25 mouse cellular contexts compared by ENCODE assay signal in genomic region chr15:89351302-89351701, GRCm38 (mm10). TPM values are rescaled to one million over a fixed set of nuclear protein-coding genes. Genes with fewer than 3 reads are reported as not detected.
DNase-seq lines count a peak whose midpoint lies in the region; ATAC-seq and TF ChIP-seq lines count a peak whose summit lies in the region.
"Had no signal": no experiment of that assay in that cellular context is flagged by ENCODE, and none has a peak within 500 bp of the region (broad histone marks: within the 10 kb centered on the region; RNA-seq: fewer than 3 reads in every experiment).

No protein-coding gene starts in this region.

- no peak for ATAC-seq in forebrain, embryonic 11.5 days (replicated peaks; ENCODE audit: low FRiP score)
- ATAC-seq in forebrain, embryonic 13.5 days: no peak
- no peak for ATAC-seq in heart, embryonic 12.5 days (ENCODE audit: insufficient number of reproducible peaks, low FRiP score)
- ATAC-seq in liver, postnatal 0 days: no peak
- ATAC-seq in liver, embryonic 12.5 days: no peak
- ATAC-seq: CD4-positive, CD25-positive, alpha-beta regulatory T cell, adult 4 months; forebrain, embryonic 15.5 days; hindbrain, postnatal 0 days had no signal

- no peaks in the 10 kb centered on the region for H3K27me3 ChIP-seq in forebrain, embryonic 11.5 days (ENCODE audit: control insufficient read depth, insufficient read depth, low read length)
- no peaks in the 10 kb centered on the region for H3K27me3 ChIP-seq in forebrain, embryonic 13.5 days
- no peaks in the 10 kb centered on the region for H3K27me3 ChIP-seq in heart, embryonic 12.5 days (replicated peaks)
- H3K27me3 ChIP-seq in liver, postnatal 0 days (ENCODE audit: insufficient read depth, low read length): no peaks in the 10 kb centered on the region
- H3K27me3 ChIP-seq in liver, embryonic 12.5 days (replicated peaks): no peaks in the 10 kb centered on the region
- H3K27me3 ChIP-seq: forebrain, embryonic 15.5 days; hindbrain, embryonic 13.5 days had no signal

- H3K27ac ChIP-seq in forebrain, embryonic 11.5 days (ENCODE audit: low read depth, low read length): no peak overlapping the region
- H3K27ac ChIP-seq in forebrain, embryonic 13.5 days: no peak overlapping the region
- H3K27ac ChIP-seq in heart, embryonic 12.5 days (ENCODE audit: poor library complexity, severe bottlenecking): 0 out of 2 replicates have a peak overlapping the region, but pooled peaks have one; percentile 10
- H3K27ac ChIP-seq in liver, postnatal 0 days (ENCODE audit: low read depth): no peak overlapping the region
- no peak overlapping the region for H3K27ac ChIP-seq in liver, embryonic 12.5 days
- no peak overlapping the region for H3K27ac ChIP-seq in ES-E14 (ENCODE audit: insufficient read depth, low read depth, low read length, poor library complexity, severe bottlenecking)
- H3K27ac ChIP-seq: embryonic facial prominence, embryonic 10.5 days; forebrain, embryonic 15.5 days; hindbrain, embryonic 13.5 days; hindbrain, postnatal 0 days had no signal

- TF ChIP-seq CTCF in liver, postnatal 0 days (IDR thresholded peaks at IDR 0.05; ENCODE audit: low read depth): no peak

- no peak overlapping the region for H3K4me3 ChIP-seq in forebrain, embryonic 11.5 days (ENCODE audit: low read depth, low read length)
- H3K4me3 ChIP-seq in forebrain, embryonic 13.5 days: no peak overlapping the region
- H3K4me3 ChIP-seq in heart, embryonic 12.5 days: no peak overlapping the region
- no peak overlapping the region for H3K4me3 ChIP-seq in liver, postnatal 0 days (ENCODE audit: low read depth, low read length)
- H3K4me3 ChIP-seq in liver, embryonic 12.5 days: no peak overlapping the region
- H3K4me3 ChIP-seq in ES-E14 (ENCODE audit: insufficient read depth in 1 of 2, low read depth in 1 of 2, low read length in 2 of 2, poor library complexity in 1 of 2, severe bottlenecking in 1 of 2): peak overlapping the region; percentile 23 to 41; a peak in 3 of 4 replicates
- H3K4me3 ChIP-seq: embryonic facial prominence, embryonic 10.5 days; forebrain, embryonic 15.5 days; hindbrain, embryonic 13.5 days had no signal

- no peaks in the 10 kb centered on the region for H3K9me3 ChIP-seq in forebrain, embryonic 11.5 days (ENCODE audit: control insufficient read depth, low read length)
- no peaks in the 10 kb centered on the region for H3K9me3 ChIP-seq in forebrain, embryonic 13.5 days (replicated peaks)
- H3K9me3 ChIP-seq in heart, embryonic 12.5 days (replicated peaks): no peaks in the 10 kb centered on the region
- H3K9me3 ChIP-seq in liver, postnatal 0 days (ENCODE audit: low read length): no peaks in the 10 kb centered on the region
- H3K9me3 ChIP-seq in liver, embryonic 12.5 days (replicated peaks): no peaks in the 10 kb centered on the region
- H3K9me3 ChIP-seq in ES-E14 (ENCODE audit: control insufficient read depth, insufficient read depth, low read depth, low read length): no peaks in the 10 kb centered on the region
- H3K9me3 ChIP-seq: embryonic facial prominence, embryonic 10.5 days; forebrain, embryonic 15.5 days; hindbrain, embryonic 13.5 days had no signal

- in situ Hi-C loops in ES-E14 (cut with MboI; ENCODE audit: low sequenced_read_pairs in 2 of 2, unreplicated experiment in 2 of 2): no loop called here

- H3K9ac ChIP-seq in forebrain, embryonic 11.5 days (ENCODE audit: low read length): no peak overlapping the region
- H3K9ac ChIP-seq in forebrain, embryonic 13.5 days: no peak overlapping the region
- no peak overlapping the region for H3K9ac ChIP-seq in heart, embryonic 12.5 days
- no peak overlapping the region for H3K9ac ChIP-seq in liver, postnatal 0 days (replicated peaks)
- no peak overlapping the region for H3K9ac ChIP-seq in liver, embryonic 12.5 days
- H3K9ac ChIP-seq in ES-E14 (ENCODE audit: insufficient read depth, low read depth, low read length, poor library complexity, severe bottlenecking): peak overlapping the region; percentile 15
- H3K9ac ChIP-seq: forebrain, embryonic 15.5 days; hindbrain, embryonic 13.5 days had no signal

- DNase-seq in forebrain, embryonic 11.5 days (ENCODE audit: low spot score): peak; percentile 46
- no peak for DNase-seq in heart, adult 8-10 months (ENCODE audit: low spot score)
- DNase-seq in liver, postnatal 0 days: peak; percentile 13
- DNase-seq in ES-E14 (ENCODE audit: low read depth, low spot score): no peak
- DNase-seq in natural killer cell, adult 2 months (ENCODE audit: low spot score in 2 of 2): no peak
- DNase-seq: adrenal gland, adult 2 months; adrenal gland, postnatal 25 days; B cell, adult 2 months; cerebellum, adult 2 months; cerebellum, postnatal 10 days; gastrocnemius, postnatal 10 days; kidney, adult 11 months had no signal

- 90% methylated on average over 15 of the region's 15 CpGs for WGBS in forebrain, embryonic 11.5 days
- 91% methylated on average over 15 of the region's 15 CpGs for WGBS in forebrain, embryonic 13.5 days
- 79% methylated on average over 15 of the region's 15 CpGs for WGBS in heart, embryonic 12.5 days
- 91% methylated on average over 15 of the region's 15 CpGs for WGBS in liver, postnatal 0 days (ENCODE audit: insufficient replicate concordance)
- 85% methylated on average over 15 of the region's 15 CpGs for WGBS in liver, embryonic 12.5 days (ENCODE audit: insufficient replicate concordance)

- H3K4me2 ChIP-seq in forebrain, embryonic 11.5 days (ENCODE audit: low read depth, low read length, severe bottlenecking): no peak overlapping the region
- no peak overlapping the region for H3K4me2 ChIP-seq in forebrain, embryonic 13.5 days
- no peak overlapping the region for H3K4me2 ChIP-seq in heart, embryonic 12.5 days
- no peak overlapping the region for H3K4me2 ChIP-seq in liver, postnatal 0 days (ENCODE audit: low read depth, low read length)
- H3K4me2 ChIP-seq in liver, embryonic 12.5 days: no peak overlapping the region
- H3K4me2 ChIP-seq: forebrain, embryonic 15.5 days; hindbrain, embryonic 13.5 days had no signal

- H3K36me3 ChIP-seq in forebrain, embryonic 11.5 days (ENCODE audit: control insufficient read depth, insufficient read depth, low read length): peaks cover 12% of the 10 kb centered on the region
- H3K36me3 ChIP-seq in forebrain, embryonic 13.5 days (ENCODE audit: poor library complexity, severe bottlenecking): peaks cover 46% of the 10 kb centered on the region
- peaks cover 45% of the 10 kb centered on the region for H3K36me3 ChIP-seq in heart, embryonic 12.5 days
- H3K36me3 ChIP-seq in liver, postnatal 0 days (replicated peaks; ENCODE audit: insufficient read depth, low read length): peaks cover 31% of the 10 kb centered on the region
- peaks cover 47% of the 10 kb centered on the region for H3K36me3 ChIP-seq in liver, embryonic 12.5 days
- H3K36me3 ChIP-seq in ES-E14 (ENCODE audit: control insufficient read depth, insufficient read depth, low read length, poor library complexity, severe bottlenecking): peaks cover 32% of the 10 kb centered on the region

- no peak for TF ChIP-seq EP300 in liver, postnatal 0 days (IDR thresholded peaks at IDR 0.05; ENCODE audit: low read depth)

- peaks cover 8% of the 10 kb centered on the region; the same call in 1 of the 2 replicates for H3K4me1 ChIP-seq in forebrain, embryonic 11.5 days (replicated peaks; ENCODE audit: control insufficient read depth, insufficient read depth, low read length)
- peaks cover 15% of the 10 kb centered on the region for H3K4me1 ChIP-seq in forebrain, embryonic 13.5 days
- peaks cover 16% of the 10 kb centered on the region for H3K4me1 ChIP-seq in heart, embryonic 12.5 days (replicated peaks)
- H3K4me1 ChIP-seq in liver, postnatal 0 days (ENCODE audit: insufficient read depth): peaks cover 10% of the 10 kb centered on the region
- H3K4me1 ChIP-seq in liver, embryonic 12.5 days: peaks cover 14% of the 10 kb centered on the region
- H3K4me1 ChIP-seq in ES-E14 (ENCODE audit: control insufficient read depth in 2 of 2, insufficient read depth in 2 of 2, low read length in 2 of 2, poor library complexity in 1 of 2): peaks cover 0 to 27% of the 10 kb centered on the region in 2 experiments; a peak in 2 of 4 replicates

RNA-seq across cellular contexts. Expression of gene Lmf2, which starts 4.2 kb away (rescaled TPM):
- polyA plus RNA-seq in forebrain, embryonic 11.5 days (2014; fragmentation: Nextera tagmentation; extraction: Ambion mirVana): 43.7 and 47.3 TPM in 2 replicates
- polyA plus RNA-seq in forebrain, embryonic 13.5 days (2015; fragmentation: Nextera tagmentation; extraction: Ambion mirVana): 34.4 and 38.6 TPM in 2 replicates
- polyA plus RNA-seq in heart, embryonic 12.5 days (2016; fragmentation: Nextera tagmentation; extraction: Ambion mirVana): 46.9 and 49.4 TPM in 2 replicates
- total RNA-seq in heart, adult 8-10 months (2022): 10 to 100 TPM; 23.6 to 29.1 (median 26.7) TPM
- polyA plus RNA-seq in liver, postnatal 0 days (2015; fragmentation: Nextera tagmentation; extraction: Ambion mirVana): 22.1 and 24.0 TPM in 2 replicates
- polyA plus RNA-seq in liver, embryonic 12.5 days (2016; fragmentation: Nextera tagmentation; extraction: Ambion mirVana): 36.2 and 41.1 TPM in 2 replicates
- 44.8 and 45.3 TPM in 2 replicates for total RNA-seq in ES-E14 (2012; rRNA removed)

RNA-seq across cellular contexts. Expression of gene Ncaph2, which starts 4.2 kb away (rescaled TPM):
- 191 and 203 TPM in 2 replicates for polyA plus RNA-seq in forebrain, embryonic 11.5 days (2014; fragmentation: Nextera tagmentation; extraction: Ambion mirVana)
- polyA plus RNA-seq in forebrain, embryonic 13.5 days (2015; fragmentation: Nextera tagmentation; extraction: Ambion mirVana): 156 and 170 TPM in 2 replicates
- 112 and 116 TPM in 2 replicates for polyA plus RNA-seq in heart, embryonic 12.5 days (2016; fragmentation: Nextera tagmentation; extraction: Ambion mirVana)
- total RNA-seq in heart, adult 8-10 months (2022): 10 to 100 TPM; 52.8 to 67.4 (median 57.4) TPM
- polyA plus RNA-seq in liver, postnatal 0 days (2015; fragmentation: Nextera tagmentation; extraction: Ambion mirVana): 59.4 and 59.8 TPM in 2 replicates
- polyA plus RNA-seq in liver, embryonic 12.5 days (2016; fragmentation: Nextera tagmentation; extraction: Ambion mirVana): 134 TPM in 2 replicates
- 205 and 274 TPM in 2 replicates for total RNA-seq in ES-E14 (2012; rRNA removed)

RNA-seq across cellular contexts. Expression of gene Miox, which starts 17.1 kb away (rescaled TPM):
- polyA plus RNA-seq in forebrain, embryonic 11.5 days (2014; fragmentation: Nextera tagmentation; extraction: Ambion mirVana): not detected in 2 replicates
- polyA plus RNA-seq in forebrain, embryonic 13.5 days (2015; fragmentation: Nextera tagmentation; extraction: Ambion mirVana): not detected in 2 replicates
- not detected in 2 replicates for polyA plus RNA-seq in heart, embryonic 12.5 days (2016; fragmentation: Nextera tagmentation; extraction: Ambion mirVana)
- not detected for total RNA-seq in heart, adult 8-10 months (2022)
- 22.9 and 27.0 TPM in 2 replicates for polyA plus RNA-seq in liver, postnatal 0 days (2015; fragmentation: Nextera tagmentation; extraction: Ambion mirVana)
- 2.4 and 3.7 TPM in 2 replicates for polyA plus RNA-seq in liver, embryonic 12.5 days (2016; fragmentation: Nextera tagmentation; extraction: Ambion mirVana)
- total RNA-seq in ES-E14 (2012; rRNA removed): 0.54 TPM in 1 of 2 replicates, not detected in the other
- total RNA-seq: adrenal gland, adult 2 months; adrenal gland, postnatal 25 days; gastrocnemius, postnatal 10 days; hematopoietic stem cell, adult 5-6 weeks; hindbrain, postnatal 0 days had no signal
- polyA plus RNA-seq: CD4-positive, CD25-positive, alpha-beta regulatory T cell, adult 4 months; cerebellum, adult 2 months; embryonic facial prominence, embryonic 10.5 days; embryonic facial prominence, embryonic 14.5 days; forebrain, embryonic 15.5 days; gonadal fat pad, adult 2 months; heart, embryonic 14.5 days; hindbrain, embryonic 13.5 days; hindbrain, postnatal 0 days; intestine, embryonic 14.5 days had no signal

RNA-seq across cellular contexts. Expression of gene Sco2, which starts 22.3 kb away (rescaled TPM):
- 5.1 and 5.7 TPM in 2 replicates for polyA plus RNA-seq in forebrain, embryonic 11.5 days (2014; fragmentation: Nextera tagmentation; extraction: Ambion mirVana)
- polyA plus RNA-seq in forebrain, embryonic 13.5 days (2015; fragmentation: Nextera tagmentation; extraction: Ambion mirVana): 4.0 and 7.4 TPM in 2 replicates
- 5.6 TPM in 2 replicates for polyA plus RNA-seq in heart, embryonic 12.5 days (2016; fragmentation: Nextera tagmentation; extraction: Ambion mirVana)
- total RNA-seq in heart, adult 8-10 months (2022): 10 to 100 TPM; 21.9 to 32.0 (median 24.4) TPM
- polyA plus RNA-seq in liver, postnatal 0 days (2015; fragmentation: Nextera tagmentation; extraction: Ambion mirVana): 9.1 and 10.1 TPM in 2 replicates
- polyA plus RNA-seq in liver, embryonic 12.5 days (2016; fragmentation: Nextera tagmentation; extraction: Ambion mirVana): 4.9 and 5.6 TPM in 2 replicates
- 46.4 and 50.8 TPM in 2 replicates for total RNA-seq in ES-E14 (2012; rRNA removed)

RNA-seq across cellular contexts. Expression of gene Tymp, which starts 25.5 kb away (rescaled TPM):
- polyA plus RNA-seq in forebrain, embryonic 11.5 days (2014; fragmentation: Nextera tagmentation; extraction: Ambion mirVana): 0.80 and 1.3 TPM in 2 replicates
- polyA plus RNA-seq in forebrain, embryonic 13.5 days (2015; fragmentation: Nextera tagmentation; extraction: Ambion mirVana): 1.8 and 1.9 TPM in 2 replicates
- 1.3 and 1.6 TPM in 2 replicates for polyA plus RNA-seq in heart, embryonic 12.5 days (2016; fragmentation: Nextera tagmentation; extraction: Ambion mirVana)
- total RNA-seq in heart, adult 8-10 months (2022): under 1 TPM; 0.22 to 0.72 (median 0.31) TPM
- polyA plus RNA-seq in liver, postnatal 0 days (2015; fragmentation: Nextera tagmentation; extraction: Ambion mirVana): 5.8 and 7.7 TPM in 2 replicates
- 0.62 and 0.75 TPM in 2 replicates for polyA plus RNA-seq in liver, embryonic 12.5 days (2016; fragmentation: Nextera tagmentation; extraction: Ambion mirVana)
- total RNA-seq in ES-E14 (2012; rRNA removed): 0.94 and 1.1 TPM in 2 replicates
- total RNA-seq: hematopoietic stem cell, adult 5-6 weeks had no signal
- polyA plus RNA-seq: CD4-positive, CD25-positive, alpha-beta regulatory T cell, adult 4 months had no signal

Comparison
In these comparisons a context has a peak if more than half of its experiments do, and no peak if none do; other contexts are left out.
1. DNase-seq: peak in forebrain, embryonic 11.5 days (single experiment) and liver, postnatal 0 days (single experiment); none in heart, adult 8-10 months (single experiment), ES-E14 (single experiment) and natural killer cell, adult 2 months (0 of 2).
2. H3K4me3 ChIP-seq: peak in ES-E14 (2 of 2); none in forebrain, embryonic 11.5 days (single experiment), forebrain, embryonic 13.5 days (single experiment), heart, embryonic 12.5 days (single experiment), liver, postnatal 0 days (single experiment) and liver, embryonic 12.5 days (single experiment).